Mouse (Mus musculus) erythroblast, embryonic 14.5 days (primary cell): ENCODE results near the gene Cds1.

ENCODE experiments used
- GATA1 ChIP-seq: IDR thresholded peaks from 2 replicates; pipeline ENCODE4 v1.6.1; 2012; ENCODE audit warnings: low read length, inconsistent platforms, mixed read lengths
- TAL1 ChIP-seq: IDR thresholded peaks from 3 replicates; pipeline ENCODE4 v1.6.1; 2012; ENCODE audit warnings: low read length, inconsistent platforms, mixed read lengths

DNA sequence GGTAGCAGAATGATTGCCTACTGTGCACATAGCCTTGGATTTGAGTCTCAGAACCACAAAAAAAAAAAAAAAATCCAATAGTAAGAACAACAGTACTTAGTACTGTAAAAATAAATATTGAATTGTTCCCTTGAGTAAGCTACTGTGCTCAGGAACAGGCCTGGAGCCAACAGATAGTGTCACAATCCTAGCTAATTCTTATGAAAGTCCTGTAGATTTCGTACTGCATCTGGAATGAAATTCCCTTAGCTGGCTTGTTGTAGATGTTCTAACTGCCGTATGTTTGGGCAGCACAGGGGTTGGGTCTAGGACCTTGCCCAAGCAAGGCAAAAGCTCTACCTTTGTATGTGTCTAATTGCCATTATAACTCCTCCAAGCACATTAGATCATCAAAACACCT is 22.9 kb upstream of the Cds1 start:
- no peak for TF ChIP-seq TAL1
- no peak for TF ChIP-seq GATA1
